Mouse (Mus musculus): ENCODE results near the gene Adgrg1.

- TF ChIP-seq CTCF (IDR thresholded peaks at IDR 0.05; ENCODE audit: borderline replicate concordance, extremely low read depth, insufficient read depth, insufficient read length) (no peak), POLR2A (IDR thresholded peaks at IDR 0.05; ENCODE audit: borderline replicate concordance, extremely low read depth, insufficient read depth, insufficient read length, poor library complexity, severe bottlenecking) (no peak)
Measured at GRCm38 (mm10) chr8:95012442-95012919, 37.9 kb downstream of the Adgrg1 start.

Data from brain, embryonic 14.5 days (tissue).